Mouse (Mus musculus) thymus, adult 2 months (tissue): ENCODE results near the gene Ager. TPM values are rescaled to one million over a fixed set of nuclear protein-coding genes. Genes with fewer than 3 reads are reported as not detected.

Experiments
- DNase-seq: peaks from one replicate; pipeline ENCODE4 v3.0.0; 2021
- H3K27ac ChIP-seq: fragments of 200-500 bp; 2 replicates; pipeline ENCODE4 v1.5.1; 2012; ENCODE audit warnings: low read length, control low read depth; ENCODE audit not compliant: control insufficient read depth, insufficient read depth
- H3K27me3 ChIP-seq: fragments of 200-500 bp; 2 replicates; pipeline ENCODE4 v1.6.1; 2012; ENCODE audit warnings: mild to moderate bottlenecking, low read length, moderate library complexity, mixed read lengths; ENCODE audit not compliant: control insufficient read depth, insufficient read depth
- H3K36me3 ChIP-seq: fragments of 200-500 bp; 2 replicates; pipeline ENCODE4 v1.6.1; 2012; ENCODE audit warnings: mild to moderate bottlenecking, low read length, moderate library complexity; ENCODE audit not compliant: control insufficient read depth, insufficient read depth
- H3K4me1 ChIP-seq: fragments of 200-500 bp; replicated peaks from 2 replicates; pipeline ENCODE4 v1.6.1; 2012; ENCODE audit warnings: low read length; ENCODE audit not compliant: control insufficient read depth, insufficient read depth
- H3K4me3 ChIP-seq: fragments of 200-500 bp; 2 replicates; pipeline ENCODE4 v1.5.1; 2012; ENCODE audit warnings: mild to moderate bottlenecking, low read length, control low read depth, moderate library complexity; ENCODE audit not compliant: control insufficient read depth, insufficient read depth
- CTCF ChIP-seq: fragments of 200-500 bp; IDR thresholded peaks from 2 replicates; pipeline ENCODE4 v1.5.1; 2012; ENCODE audit warnings: mild to moderate bottlenecking, control low read depth, low read length, moderate library complexity, borderline replicate concordance; ENCODE audit not compliant: control insufficient read depth, poor library complexity, insufficient read depth; ENCODE audit errors: extremely low read depth
- POLR2A ChIP-seq: fragments of 200-500 bp; IDR thresholded peaks from 2 replicates; pipeline ENCODE4 v1.6.1; 2012; ENCODE audit warnings: mild to moderate bottlenecking, low read length, control low read depth, moderate library complexity; ENCODE audit not compliant: control insufficient read depth, poor library complexity, insufficient read depth; ENCODE audit errors: extremely low read depth
- WGBS: fragments of 180-500 bp; shearing (Covaris S2); methylation state at CpG from one replicate; pipeline ENCODE4 v1.1.7; 2018; 5-methylcytosine and 5-hydroxymethylcytosine counted together
- polyA plus RNA-seq: library from polyadenylated mRNA; depleted of rRNA; stranded (reverse); fragments of >200 nt; gene quantifications from 2 replicates; pipeline ENCODE4 v1.2.3, GENCODE M21; 2012

Ager gene
- polyA plus RNA-seq, 1 experiment = 18.8 TPM

DNA sequence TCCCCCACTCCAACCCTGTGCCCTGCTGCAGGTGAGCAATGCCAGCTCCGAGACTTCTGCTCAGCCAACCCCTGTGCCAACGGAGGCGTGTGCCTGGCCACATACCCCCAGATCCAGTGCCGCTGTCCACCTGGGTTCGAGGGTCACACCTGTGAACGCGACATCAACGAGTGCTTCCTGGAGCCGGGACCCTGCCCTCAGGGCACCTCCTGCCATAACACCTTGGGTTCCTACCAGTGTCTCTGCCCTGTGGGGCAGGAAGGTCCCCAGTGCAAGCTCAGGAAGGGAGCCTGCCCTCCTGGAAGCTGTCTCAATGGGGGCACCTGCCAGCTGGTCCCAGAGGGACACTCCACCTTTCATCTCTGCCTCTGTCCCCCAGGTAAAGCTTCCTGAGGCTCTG is 30.4 kb upstream of the Ager start:
- no peak for DNase-seq
- TF ChIP-seq CTCF (no peak), POLR2A (no peak)
- no peak overlapping the region for H3K27ac ChIP-seq
- H3K4me1 ChIP-seq = no peaks in the 10 kb centered on the region
- H3K27me3 ChIP-seq = no peaks in the 10 kb centered on the region
- H3K36me3 ChIP-seq = no peaks in the 10 kb centered on the region
- no peak overlapping the region for H3K4me3 ChIP-seq
- 89% methylated on average over 9 of the region's 9 CpGs for WGBS

DNA sequence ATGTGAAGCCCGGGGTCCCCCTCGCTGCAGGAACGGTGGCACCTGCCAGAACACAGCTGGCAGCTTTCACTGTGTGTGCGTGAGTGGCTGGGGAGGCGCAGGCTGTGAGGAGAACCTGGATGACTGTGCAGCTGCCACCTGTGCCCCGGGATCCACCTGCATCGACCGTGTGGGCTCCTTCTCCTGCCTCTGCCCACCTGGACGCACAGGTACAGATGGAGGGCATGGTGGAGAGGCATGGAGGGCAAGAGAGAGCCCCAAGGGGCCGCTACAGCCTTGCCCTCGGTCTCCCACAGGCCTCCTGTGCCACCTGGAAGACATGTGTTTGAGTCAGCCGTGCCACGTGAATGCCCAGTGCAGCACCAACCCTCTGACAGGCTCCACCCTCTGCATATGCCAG is 29.2 kb upstream of the Ager start:
- WGBS = 73% methylated on average over 13 of the region's 13 CpGs
- no peak overlapping the region for H3K4me3 ChIP-seq
- no peaks in the 10 kb centered on the region for H3K36me3 ChIP-seq

DNA sequence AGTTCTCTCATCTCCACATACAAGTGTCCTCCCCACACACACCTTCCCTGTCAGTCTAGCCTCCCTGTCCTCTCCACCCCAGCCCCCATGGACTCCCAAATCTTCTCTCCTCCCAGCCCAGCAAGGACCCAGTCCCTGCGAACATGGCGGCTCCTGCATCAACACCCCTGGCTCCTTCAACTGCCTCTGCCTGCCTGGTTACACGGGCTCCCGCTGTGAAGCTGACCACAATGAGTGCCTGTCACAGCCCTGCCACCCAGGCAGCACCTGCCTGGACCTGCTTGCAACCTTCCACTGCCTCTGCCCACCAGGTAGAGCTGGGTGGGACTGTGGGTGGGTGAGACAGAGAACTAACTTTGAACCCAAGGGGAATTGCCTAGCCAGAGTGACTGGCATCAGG is 27.7 kb upstream of the Ager start:
- Histone ChIP-seq H3K4me1 (no peaks in the 10 kb centered on the region), H3K36me3 (no peaks in the 10 kb centered on the region), H3K27me3 (no peaks in the 10 kb centered on the region), H3K4me3 (no peak overlapping the region), H3K27ac (no peak overlapping the region)
- DNase-seq = no peak
- WGBS = 75% methylated on average over 4 of the region's 4 CpGs
- TF ChIP-seq POLR2A (no peak), CTCF (no peak)

More for the DNA sequence above, 29.2 kb upstream of the Ager start:
- Histone ChIP-seq H3K27me3 (no peaks in the 10 kb centered on the region), H3K4me1 (no peaks in the 10 kb centered on the region), H3K27ac (no peak overlapping the region)
- TF ChIP-seq CTCF = no peak
- no peak for TF ChIP-seq POLR2A
- DNase-seq = no peak

DNA sequence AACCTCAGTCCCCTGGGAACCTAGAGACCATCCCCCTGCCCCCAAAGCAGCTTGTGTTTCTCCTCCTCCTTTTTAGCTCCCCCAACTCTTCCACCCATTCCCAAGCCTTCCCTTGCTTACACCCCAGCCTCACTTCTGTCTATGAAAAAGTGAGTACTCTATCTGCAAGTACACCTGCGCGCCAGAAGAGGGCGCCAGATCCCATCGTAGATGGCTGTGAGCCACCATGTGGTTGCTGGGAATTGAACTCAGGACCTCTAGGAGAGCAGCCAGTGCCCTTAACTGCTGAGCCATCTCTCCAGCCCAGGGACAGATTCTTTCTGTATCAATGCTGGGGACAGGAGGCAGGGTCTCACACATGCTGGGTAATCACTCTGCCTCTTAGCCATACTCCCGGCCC is 25.8 kb upstream of the Ager start:
- no peak overlapping the region for H3K4me3 ChIP-seq
- DNase-seq = peak; percentile 38
- no peaks in the 10 kb centered on the region for H3K27me3 ChIP-seq
- WGBS = 36% methylated on average over 5 of the region's 5 CpGs
- TF ChIP-seq POLR2A (no peak), CTCF (peak; percentile 83; the same call in 1 of the 2 replicates)
- H3K36me3 ChIP-seq = no peaks in the 10 kb centered on the region
- no peaks in the 10 kb centered on the region for H3K4me1 ChIP-seq
- H3K27ac ChIP-seq = no peak overlapping the region

DNA sequence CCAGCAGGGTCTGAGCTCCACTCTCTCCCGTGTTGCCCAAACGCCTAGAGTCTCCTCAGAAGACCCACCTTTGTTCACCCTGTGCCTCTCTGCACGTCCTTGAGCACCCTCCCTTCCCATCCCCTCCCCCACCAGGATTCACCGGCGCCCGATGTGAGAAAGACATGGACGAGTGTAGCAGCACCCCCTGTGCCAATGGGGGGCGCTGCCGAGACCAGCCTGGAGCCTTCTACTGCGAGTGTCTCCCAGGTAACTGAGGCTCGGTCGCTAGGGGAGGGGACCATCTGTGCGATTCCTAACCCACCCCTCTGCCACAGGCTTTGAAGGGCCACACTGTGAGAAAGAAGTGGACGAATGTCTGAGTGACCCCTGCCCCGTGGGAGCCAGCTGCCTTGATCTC is 25.3 kb upstream of the Ager start:
- TF ChIP-seq POLR2A (no peak), CTCF (no peak)
- Histone ChIP-seq H3K27me3 (no peaks in the 10 kb centered on the region), H3K4me1 (no peaks in the 10 kb centered on the region), H3K27ac (no peak overlapping the region), H3K4me3 (no peak overlapping the region), H3K36me3 (no peaks in the 10 kb centered on the region)
- 81% methylated on average over 15 of the region's 15 CpGs for WGBS
- no peak for DNase-seq

DNA sequence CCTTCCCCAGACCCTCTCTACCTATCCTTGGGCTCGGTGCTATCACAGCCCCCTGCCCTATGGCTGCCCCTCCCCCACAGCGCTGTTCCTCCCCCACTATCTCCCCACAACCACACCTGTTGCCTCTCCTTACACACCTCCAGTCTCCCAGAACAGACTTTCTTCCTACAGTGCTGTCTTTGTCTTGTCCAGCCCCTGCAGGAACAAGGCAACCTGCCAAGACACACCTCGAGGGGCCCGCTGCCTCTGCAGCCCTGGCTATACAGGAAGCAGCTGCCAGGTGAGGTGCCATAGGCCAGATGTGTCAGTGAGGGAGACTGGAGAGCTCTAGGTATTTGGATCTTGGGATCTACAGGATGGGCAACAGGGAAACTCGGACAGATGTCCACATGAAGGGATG is 21.1 kb upstream of the Ager start:
- Histone ChIP-seq H3K4me3 (no peak overlapping the region), H3K36me3 (no peaks in the 10 kb centered on the region), H3K27ac (no peak overlapping the region), H3K27me3 (no peaks in the 10 kb centered on the region), H3K4me1 (no peaks in the 10 kb centered on the region)
- 61% methylated on average over 5 of the region's 5 CpGs for WGBS
- no peak for DNase-seq
- no peak for TF ChIP-seq CTCF
- TF ChIP-seq POLR2A = no peak

DNA sequence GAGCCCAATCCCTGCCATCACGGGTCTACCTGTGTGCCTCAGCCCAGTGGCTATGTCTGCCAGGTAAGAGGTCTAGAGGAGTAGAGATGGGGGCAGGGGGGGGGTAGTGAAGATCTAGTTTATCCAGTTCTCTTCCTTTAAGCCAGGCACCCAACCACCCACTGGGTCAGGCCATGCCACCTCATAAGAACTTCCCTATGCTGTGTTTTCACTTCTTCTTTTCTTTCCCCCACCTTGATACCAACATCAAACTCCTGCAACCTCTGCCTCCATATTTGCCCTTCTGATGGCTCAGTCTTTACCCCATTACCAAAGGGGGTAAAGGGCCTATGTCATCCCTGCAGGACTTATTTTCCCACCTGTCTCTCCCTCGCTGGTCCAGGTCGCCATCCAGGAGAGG is 19.6 kb upstream of the Ager start:
- no peaks in the 10 kb centered on the region for H3K4me1 ChIP-seq
- no peak for TF ChIP-seq CTCF
- no peak overlapping the region for H3K27ac ChIP-seq
- H3K36me3 ChIP-seq = no peaks in the 10 kb centered on the region
- H3K4me3 ChIP-seq = no peak overlapping the region
- WGBS = 86% methylated on average over 3 of the region's 3 CpGs
- H3K27me3 ChIP-seq = no peaks in the 10 kb centered on the region
- no peak for DNase-seq

DNA sequence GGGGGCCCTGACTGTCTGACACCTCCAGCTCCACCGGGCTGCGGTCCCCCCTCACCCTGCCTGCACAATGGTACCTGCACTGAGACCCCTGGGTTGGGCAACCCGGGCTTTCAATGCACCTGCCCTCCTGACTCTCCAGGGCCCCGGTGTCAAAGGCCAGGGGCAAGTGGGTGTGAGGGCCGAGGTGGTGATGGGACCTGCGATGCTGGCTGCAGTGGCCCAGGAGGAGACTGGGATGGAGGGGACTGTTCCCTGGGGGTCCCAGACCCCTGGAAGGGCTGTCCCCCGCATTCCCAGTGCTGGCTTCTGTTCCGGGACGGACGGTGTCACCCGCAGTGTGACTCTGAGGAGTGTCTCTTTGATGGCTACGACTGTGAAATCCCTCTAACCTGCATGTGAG is 15.1 kb upstream of the Ager start:
- TF ChIP-seq POLR2A = no peak
- no peak for TF ChIP-seq CTCF
- WGBS = 95% methylated on average over 12 of the region's 12 CpGs
- H3K4me1 ChIP-seq = peaks cover 14% of the 10 kb centered on the region
- H3K27ac ChIP-seq = no peak overlapping the region
- H3K36me3 ChIP-seq = no peaks in the 10 kb centered on the region
- DNase-seq = no peak
- no peaks in the 10 kb centered on the region for H3K27me3 ChIP-seq
- H3K4me3 ChIP-seq = no peak overlapping the region
